Mouse (Mus musculus): ENCODE results near the gene Tmem126b. TPM values are rescaled to one million over a fixed set of nuclear protein-coding genes. Genes with fewer than 3 reads are reported as not detected.

The Tmem126b gene
- 34.5 and 34.6 TPM in 2 replicates for polyA plus RNA-seq (2015; fragmentation: Nextera tagmentation; extraction: Ambion mirVana)

GRCm38 (mm10) chr7:90475793-90476312 lies at the start of gene Tmem126b:
Tmem126b (minus strand) TSS chr7:90476001.
- Histone ChIP-seq H3K27ac (peak within 1 kb of the TSS; percentile 45; the same call in 1 of the 2 replicates), H3K9me3 (no peaks in the 10 kb centered on the region), H3K4me3 (replicated peaks) (peak within 1 kb of the TSS; percentile 62), H3K9ac (peak within 1 kb of the TSS; percentile 67), H3K27me3 (replicated peaks) (no peaks in the 10 kb centered on the region), H3K4me2 (replicated peaks) (peak within 1 kb of the TSS; percentile 94), H3K4me1 (replicated peaks) (no peaks in the 10 kb centered on the region; the same call in 1 of the 2 replicates), H3K36me3 (no peaks in the 10 kb centered on the region)
- whole genome bisulfite sequencing: under 1% methylated on average over 36 of the region's 36 CpGs
- peak; percentile 100 for ATAC-seq

DNA sequence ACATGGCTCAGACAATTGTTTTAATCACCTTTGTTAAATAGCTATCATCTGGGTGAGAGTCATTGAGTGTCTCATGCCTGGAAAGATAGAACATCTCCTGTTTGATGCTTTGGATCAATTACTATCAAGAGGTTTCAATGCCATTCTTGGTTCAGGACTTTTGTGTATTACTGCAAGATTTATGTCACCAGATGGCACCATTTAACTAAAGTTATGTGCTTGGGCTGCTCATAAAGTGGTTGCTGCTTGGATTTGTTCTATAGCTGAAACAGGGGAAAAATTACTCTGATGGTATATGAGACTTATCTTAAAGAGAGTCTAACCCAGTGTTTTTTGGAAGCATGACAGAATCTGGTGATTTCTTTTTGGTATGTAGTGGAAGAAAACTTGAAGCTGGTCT lies 36.5 kb upstream of the Tmem126b start:
- Histone ChIP-seq H3K4me1 (replicated peaks) (no peaks in the 10 kb centered on the region), H3K9me3 (no peaks in the 10 kb centered on the region), H3K27me3 (replicated peaks) (no peaks in the 10 kb centered on the region), H3K36me3 (no peaks in the 10 kb centered on the region), H3K9ac (no peak overlapping the region), H3K4me2 (replicated peaks) (no peak overlapping the region), H3K27ac (no peak overlapping the region), H3K4me3 (replicated peaks) (no peak overlapping the region)
- no peak for ATAC-seq

DNA sequence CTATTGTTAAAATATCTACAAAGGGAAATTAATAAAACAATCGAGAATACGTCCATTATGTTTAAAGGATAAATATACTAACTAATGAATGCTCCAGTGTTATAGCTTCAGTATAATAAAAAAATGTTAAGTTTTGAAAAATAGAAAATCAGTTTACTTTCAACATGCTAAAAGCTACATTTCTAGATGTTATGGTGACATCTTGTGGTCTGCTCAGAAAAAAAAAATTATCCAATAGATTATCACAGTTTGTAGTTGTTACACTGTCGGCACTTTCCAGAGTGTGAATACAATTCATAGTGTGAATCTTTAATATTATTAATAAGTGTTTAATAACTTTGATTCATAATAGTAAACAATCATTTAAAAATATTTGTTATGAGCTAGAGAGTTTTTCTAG lies 32.3 kb upstream of the Tmem126b start:
- Histone ChIP-seq H3K27me3 (replicated peaks) (no peaks in the 10 kb centered on the region), H3K9ac (no peak overlapping the region), H3K9me3 (no peaks in the 10 kb centered on the region), H3K4me1 (replicated peaks) (no peaks in the 10 kb centered on the region), H3K36me3 (no peaks in the 10 kb centered on the region), H3K27ac (no peak overlapping the region), H3K4me3 (replicated peaks) (no peak overlapping the region), H3K4me2 (replicated peaks) (no peak overlapping the region)
- 67% methylated on average over 3 of the region's 3 CpGs for WGBS
- no peak for ATAC-seq

- Histone ChIP-seq H3K36me3 (no peaks in the 10 kb centered on the region), H3K4me2 (replicated peaks) (no peak overlapping the region), H3K27ac (no peak overlapping the region), H3K9ac (no peak overlapping the region), H3K4me1 (replicated peaks) (no peaks in the 10 kb centered on the region), H3K27me3 (replicated peaks) (no peaks in the 10 kb centered on the region), H3K4me3 (replicated peaks) (no peak overlapping the region), H3K9me3 (no peaks in the 10 kb centered on the region)
- 91% methylated on average over 2 of the region's 2 CpGs for WGBS
- ATAC-seq: no peak
Measured at GRCm38 (mm10) chr7:90482607-90483006, 6.8 kb upstream of the Tmem126b start.

DNA sequence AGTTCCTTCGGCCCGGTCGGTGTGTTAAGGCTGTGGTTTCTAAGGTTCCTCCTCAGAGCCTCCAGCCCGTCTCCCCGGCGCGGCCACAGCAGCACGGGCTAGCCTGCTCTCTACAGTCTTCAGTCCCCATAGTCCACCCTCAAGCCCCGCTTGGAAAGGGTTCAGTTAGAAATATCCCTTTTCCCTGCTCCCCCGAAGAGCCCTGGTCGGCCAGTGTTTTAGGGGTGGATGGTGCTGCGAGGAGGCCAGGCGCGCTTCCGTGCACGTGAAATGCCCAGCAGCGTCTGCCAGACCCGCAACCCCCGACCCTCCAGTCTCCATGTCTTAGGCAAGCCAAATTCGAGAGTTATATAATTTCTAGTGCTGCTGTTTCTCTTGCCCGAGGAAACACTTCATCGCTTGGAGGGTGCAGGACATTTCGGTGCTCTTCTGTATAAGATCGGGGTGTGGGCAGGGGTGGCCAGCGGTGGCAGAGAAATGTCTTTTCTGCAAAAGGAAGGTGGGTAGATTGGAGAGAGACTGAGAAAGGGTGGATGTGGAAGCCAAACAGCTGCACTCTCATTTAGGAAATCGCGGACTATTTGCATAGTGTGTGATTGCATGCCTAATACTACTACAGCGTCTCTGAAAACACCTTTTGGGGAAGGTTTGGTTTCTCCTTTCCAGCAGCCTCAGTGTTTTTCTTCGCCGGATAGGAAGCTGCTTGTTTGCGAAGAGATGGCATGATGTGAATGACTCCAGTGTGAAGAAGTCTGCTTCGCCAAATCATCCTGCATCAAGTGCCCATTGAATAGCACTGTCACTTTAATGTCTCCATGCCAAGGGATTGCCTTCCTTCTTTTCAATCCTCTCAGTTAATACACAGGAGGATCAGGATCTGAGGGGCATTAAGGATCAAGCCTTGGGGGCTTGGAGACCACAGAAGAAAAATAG lies 778 bp upstream of the Tmem126b start, which contains the start of gene Dlg2:
Dlg2 (plus strand) TSS at position 360 of the 933 bp plus-strand sequence.
- Histone ChIP-seq H3K27ac (peak within 1 kb of the TSS; percentile 45; the same call in 1 of the 2 replicates), H3K27me3 (replicated peaks) (no peaks in the 10 kb centered on the region), H3K4me1 (replicated peaks) (no peaks in the 10 kb centered on the region; the same call in 1 of the 2 replicates), H3K4me2 (replicated peaks) (peak within 1 kb of the TSS; percentile 94), H3K9me3 (no peaks in the 10 kb centered on the region), H3K36me3 (no peaks in the 10 kb centered on the region), H3K4me3 (replicated peaks) (peak within 1 kb of the TSS; percentile 62), H3K9ac (peak within 1 kb of the TSS; percentile 67)
- peak; percentile 84 for ATAC-seq
- WGBS: 1% methylated on average over 32 of the region's 32 CpGs

- no peak overlapping the region for H3K9ac ChIP-seq
- WGBS: 62% methylated on average over 2 of the region's 2 CpGs
Measured at GRCm38 (mm10) chr7:90473511-90473910, 2.3 kb downstream of the Tmem126b start.

GRCm38 (mm10) chr7:90461441-90461840 lies 14.4 kb downstream of the Tmem126b start:
- H3K9me3 ChIP-seq: no peaks in the 10 kb centered on the region
- WGBS: 86% methylated on average over 5 of the region's 5 CpGs
- H3K27me3 ChIP-seq (replicated peaks): no peaks in the 10 kb centered on the region
- ATAC-seq: no peak
- H3K9ac ChIP-seq: no peak overlapping the region
- no peak overlapping the region for H3K27ac ChIP-seq
- no peaks in the 10 kb centered on the region for H3K36me3 ChIP-seq
- H3K4me1 ChIP-seq (replicated peaks): no peaks in the 10 kb centered on the region
- no peak overlapping the region for H3K4me3 ChIP-seq (replicated peaks)
- no peak overlapping the region for H3K4me2 ChIP-seq (replicated peaks)

More at GRCm38 (mm10) chr7:90473511-90473910, 2.3 kb downstream of the Tmem126b start:
- H3K27me3 ChIP-seq (replicated peaks): no peaks in the 10 kb centered on the region
- no peak overlapping the region for H3K4me3 ChIP-seq (replicated peaks)
- ATAC-seq: no peak
- no peak overlapping the region for H3K27ac ChIP-seq
- H3K4me1 ChIP-seq (replicated peaks): no peaks in the 10 kb centered on the region; the same call in 1 of the 2 replicates
- H3K4me2 ChIP-seq (replicated peaks): no peak overlapping the region
- H3K36me3 ChIP-seq: no peaks in the 10 kb centered on the region
- H3K9me3 ChIP-seq: no peaks in the 10 kb centered on the region

DNA sequence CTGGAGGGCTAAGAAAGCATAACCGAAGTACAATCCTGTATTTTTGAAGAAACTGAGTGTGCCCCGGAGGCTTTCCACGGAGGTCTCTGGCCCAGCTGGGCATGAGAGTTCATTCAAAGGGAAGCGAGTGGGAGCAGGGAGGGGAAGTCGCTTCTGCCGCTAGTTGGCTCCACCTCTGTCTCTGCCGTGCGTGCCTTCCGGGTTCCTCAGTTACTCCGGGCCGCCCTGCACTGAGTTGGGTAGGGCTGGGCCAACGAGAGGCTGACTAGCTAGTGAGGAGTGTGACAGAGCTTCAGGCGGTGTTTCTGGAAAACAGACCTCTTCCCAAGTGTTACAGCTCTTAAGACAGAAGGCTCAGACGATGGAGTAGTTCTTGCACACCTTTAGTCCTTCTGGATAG lies 14.9 kb downstream of the Tmem126b start:
- WGBS: 19% methylated on average over 14 of the region's 14 CpGs
- Histone ChIP-seq H3K9me3 (no peaks in the 10 kb centered on the region), H3K4me3 (replicated peaks) (no peak overlapping the region), H3K4me2 (replicated peaks) (peak overlapping the region; percentile 27), H3K36me3 (no peaks in the 10 kb centered on the region), H3K27me3 (replicated peaks) (no peaks in the 10 kb centered on the region), H3K4me1 (replicated peaks) (peaks cover 3% of the 10 kb centered on the region), H3K27ac (no peak overlapping the region), H3K9ac (no peak overlapping the region)
- ATAC-seq: no peak

- Histone ChIP-seq H3K36me3 (no peaks in the 10 kb centered on the region), H3K4me2 (replicated peaks) (no peak overlapping the region), H3K9me3 (no peaks in the 10 kb centered on the region), H3K4me1 (replicated peaks) (peaks cover 7% of the 10 kb centered on the region), H3K27ac (no peak overlapping the region), H3K9ac (no peak overlapping the region), H3K4me3 (replicated peaks) (no peak overlapping the region), H3K27me3 (replicated peaks) (no peaks in the 10 kb centered on the region)
- ATAC-seq: no peak
- WGBS: 47% methylated on average over 10 of the region's 10 CpGs
Measured at GRCm38 (mm10) chr7:90460330-90460729, 15.5 kb downstream of the Tmem126b start.

- WGBS: 8% methylated on average over 10 of the region's 10 CpGs
- Histone ChIP-seq H3K27me3 (replicated peaks) (no peaks in the 10 kb centered on the region), H3K9me3 (no peaks in the 10 kb centered on the region), H3K9ac (peak overlapping the region; percentile 82), H3K4me3 (replicated peaks) (peak overlapping the region; percentile 76), H3K4me2 (replicated peaks) (peak overlapping the region; percentile 73), H3K36me3 (no peaks in the 10 kb centered on the region), H3K4me1 (replicated peaks) (peaks cover 7% of the 10 kb centered on the region), H3K27ac (peak overlapping the region; percentile 91)
- ATAC-seq: peak; percentile 61
Measured at GRCm38 (mm10) chr7:90457517-90457916, 18.3 kb downstream of the Tmem126b start.

- H3K9me3 ChIP-seq: no peaks in the 10 kb centered on the region
- peak within 1 kb of the TSS; percentile 73 for H3K4me2 ChIP-seq (replicated peaks)
- under 1% methylated on average over 41 of the region's 41 CpGs for WGBS
- no peaks in the 10 kb centered on the region for H3K27me3 ChIP-seq (replicated peaks)
- peak within 1 kb of the TSS; percentile 91 for H3K27ac ChIP-seq
- H3K9ac ChIP-seq: peak within 1 kb of the TSS; percentile 82
- ATAC-seq: peak; percentile 96
- no peaks in the 10 kb centered on the region for H3K36me3 ChIP-seq
- H3K4me1 ChIP-seq (replicated peaks): peaks cover 7% of the 10 kb centered on the region
- H3K4me3 ChIP-seq (replicated peaks): peak within 1 kb of the TSS; percentile 76
Measured at GRCm38 (mm10) chr7:90456845-90457468, 18.8 kb downstream of the Tmem126b start, which contains the start of gene Tmem126a. Tmem126a (minus strand) TSS chr7:90457229.

Measured in intestine, embryonic 15.5 days (tissue).